Mouse (Mus musculus) limb, embryonic 10.5 days (tissue): ENCODE measurements at regions not wholly inside any gene's neighbourhood (a gene's known extent, or its start where the extent isn't known, plus 50 kb on each side); places are given as distances from the start of the nearest gene placed in this dataset.
"Not testable (repeated sequence)": the region's sequence is repeated elsewhere in the genome, so short reads cannot be mapped to it uniquely, and the experiment has no call there.

Experiments
- DNase-seq: peaks from one replicate; pipeline ENCODE4 v3.0.0-alpha.2; 2017; ENCODE audit warnings: low spot score
- H3K27ac ChIP-seq: fragments of 300-500 bp; sonication (generic); 2 replicates; pipeline ENCODE4 v1.5.1; 2016; ENCODE audit warnings: mild to moderate bottlenecking
- H3K27me3 ChIP-seq: fragments of 300-500 bp; sonication (generic); 2 replicates; pipeline ENCODE4 v1.6.1; 2016; ENCODE audit warnings: low read depth, mild to moderate bottlenecking; ENCODE audit not compliant: poor library complexity, severe bottlenecking
- H3K36me3 ChIP-seq: fragments of 300-500 bp; sonication (generic); 2 replicates; pipeline ENCODE4 v1.6.1; 2016; ENCODE audit warnings: mild to moderate bottlenecking, moderate library complexity
- H3K4me1 ChIP-seq: fragments of 300-500 bp; sonication (generic); 2 replicates; pipeline ENCODE4 v1.6.1; 2016
- H3K4me3 ChIP-seq: fragments of 300-500 bp; sonication (generic); 2 replicates; pipeline ENCODE4 v1.5.1; 2016; ENCODE audit warnings: mild to moderate bottlenecking, moderate library complexity
- H3K9me3 ChIP-seq: fragments of 300-500 bp; sonication (generic); replicated peaks from 2 replicates; pipeline ENCODE4 v1.6.1; 2016; ENCODE audit warnings: mild to moderate bottlenecking
- WGBS: fragments of 180-500 bp; shearing (Covaris S2); methylation state at CpG from one replicate; pipeline ENCODE4 v1.1.7; 2016; 5-methylcytosine and 5-hydroxymethylcytosine counted together

GRCm38 (mm10) chr2:147307488-147308386 is 54.0 kb upstream of the Pax1 start:
- DNase-seq, result peak; percentile 83
- Histone ChIP-seq H3K4me1 (no peaks in the 10 kb centered on the region), H3K9me3 (no peaks in the 10 kb centered on the region), H3K27me3 (peaks cover 29% of the 10 kb centered on the region), H3K4me3 (no peak overlapping the region), H3K27ac (no peak overlapping the region), H3K36me3 (no peaks in the 10 kb centered on the region)
- 26% methylated on average over 12 of the region's 12 CpGs for WGBS

- WGBS, result 81% methylated on average over 6 of the region's 6 CpGs
These were observed 55.0 kb upstream of the Pax1 start for GRCm38 (mm10) chr2:147306728-147307127.

GRCm38 (mm10) chr2:147305262-147305661 is 56.5 kb upstream of the Pax1 start:
- Histone ChIP-seq H3K4me1 (no peaks in the 10 kb centered on the region), H3K27me3 (peaks cover 29% of the 10 kb centered on the region), H3K27ac (no peak overlapping the region), H3K4me3 (no peak overlapping the region), H3K9me3 (no peaks in the 10 kb centered on the region), H3K36me3 (no peaks in the 10 kb centered on the region)
- 30% methylated on average over 5 of the region's 5 CpGs for WGBS
- peak; percentile 33 for DNase-seq

More at GRCm38 (mm10) chr2:147306728-147307127, 55.0 kb upstream of the Pax1 start:
- H3K27ac ChIP-seq, result no peak overlapping the region
- peaks cover 29% of the 10 kb centered on the region for H3K27me3 ChIP-seq
- no peak for DNase-seq
- no peaks in the 10 kb centered on the region for H3K4me1 ChIP-seq
- H3K4me3 ChIP-seq, result no peak overlapping the region
- H3K36me3 ChIP-seq, result no peaks in the 10 kb centered on the region
- no peaks in the 10 kb centered on the region for H3K9me3 ChIP-seq

GRCm38 (mm10) chr2:147300503-147300902 is 61.2 kb upstream of the Pax1 start:
- 100% methylated on average over 1 of the region's 1 CpGs for WGBS
- no peak for DNase-seq
- no peaks in the 10 kb centered on the region for H3K36me3 ChIP-seq
- H3K9me3 ChIP-seq, result no peaks in the 10 kb centered on the region
- H3K27me3 ChIP-seq, result 0 out of 2 replicates have a peak, but pooled peaks cover 9% of the 10 kb centered on the region
- no peak overlapping the region for H3K4me3 ChIP-seq
- H3K4me1 ChIP-seq, result 0 out of 2 replicates have a peak, but pooled peaks cover 3% of the 10 kb centered on the region
- no peak overlapping the region for H3K27ac ChIP-seq

- no peaks in the 10 kb centered on the region for H3K9me3 ChIP-seq
- no peak overlapping the region for H3K4me3 ChIP-seq
- WGBS, result 81% methylated on average over 3 of the region's 3 CpGs
- H3K36me3 ChIP-seq, result no peaks in the 10 kb centered on the region
- DNase-seq, result no peak
- H3K4me1 ChIP-seq, result 0 out of 2 replicates have a peak, but pooled peaks cover 3% of the 10 kb centered on the region
- H3K27me3 ChIP-seq, result 0 out of 2 replicates have a peak, but pooled peaks cover 2% of the 10 kb centered on the region
- H3K27ac ChIP-seq, result no peak overlapping the region
These were observed 62.4 kb upstream of the Pax1 start for GRCm38 (mm10) chr2:147299359-147299758.

GRCm38 (mm10) chr2:147298499-147298896 is 63.2 kb upstream of the Pax1 start:
- H3K27me3 ChIP-seq, result no peaks in the 10 kb centered on the region
- no peaks in the 10 kb centered on the region for H3K9me3 ChIP-seq
- WGBS, result 71% methylated on average over 7 of the region's 7 CpGs
- no peaks in the 10 kb centered on the region for H3K36me3 ChIP-seq
- H3K4me3 ChIP-seq, result no peak overlapping the region
- DNase-seq, result no peak
- peak overlapping the region; percentile 42; the same call in 1 of the 2 replicates for H3K27ac ChIP-seq
- 0 out of 2 replicates have a peak, but pooled peaks cover 3% of the 10 kb centered on the region for H3K4me1 ChIP-seq

GRCm38 (mm10) chr2:147297876-147298498 is 63.7 kb upstream of the Pax1 start:
- Histone ChIP-seq H3K27ac (peak overlapping the region; percentile 42; the same call in 1 of the 2 replicates), H3K9me3 (no peaks in the 10 kb centered on the region), H3K27me3 (no peaks in the 10 kb centered on the region), H3K4me3 (no peak overlapping the region), H3K4me1 (0 out of 2 replicates have a peak, but pooled peaks cover 3% of the 10 kb centered on the region), H3K36me3 (no peaks in the 10 kb centered on the region)
- DNase-seq, result no peak
- WGBS, result 85% methylated on average over 11 of the region's 11 CpGs

- not testable (repeated sequence) for DNase-seq, H3K27me3 ChIP-seq, H3K9me3 ChIP-seq, H3K4me1 ChIP-seq, H3K27ac ChIP-seq, H3K4me3 ChIP-seq, H3K36me3 ChIP-seq
- 84% methylated on average over 2 of the region's 2 CpGs for WGBS
These were observed 66.8 kb upstream of the Pax1 start for GRCm38 (mm10) chr2:147294926-147295325.

- no peak overlapping the region for H3K4me3 ChIP-seq
- H3K9me3 ChIP-seq, result no peaks in the 10 kb centered on the region
- H3K36me3 ChIP-seq, result no peaks in the 10 kb centered on the region
- WGBS, result 64% methylated on average over 3 of the region's 3 CpGs
- H3K27ac ChIP-seq, result no peak overlapping the region
- H3K27me3 ChIP-seq, result no peaks in the 10 kb centered on the region
- no peak for DNase-seq
- H3K4me1 ChIP-seq, result no peaks in the 10 kb centered on the region
These were observed 68.4 kb upstream of the Pax1 start for GRCm38 (mm10) chr2:147293294-147293688.

- no peak for DNase-seq
- Histone ChIP-seq H3K4me1 (no peaks in the 10 kb centered on the region), H3K36me3 (no peaks in the 10 kb centered on the region), H3K9me3 (no peaks in the 10 kb centered on the region), H3K4me3 (no peak overlapping the region), H3K27ac (no peak overlapping the region), H3K27me3 (no peaks in the 10 kb centered on the region)
- WGBS, result 66% methylated on average over 11 of the region's 11 CpGs
These were observed 69.1 kb upstream of the Pax1 start for GRCm38 (mm10) chr2:147292387-147293293.

- H3K4me3 ChIP-seq, result no peak overlapping the region
- no peaks in the 10 kb centered on the region for H3K9me3 ChIP-seq
- no peaks in the 10 kb centered on the region for H3K36me3 ChIP-seq
- H3K27me3 ChIP-seq, result no peaks in the 10 kb centered on the region
- H3K4me1 ChIP-seq, result no peaks in the 10 kb centered on the region
- no peak for DNase-seq
- WGBS, result 81% methylated on average over 3 of the region's 3 CpGs
- no peak overlapping the region for H3K27ac ChIP-seq
These were observed 78.3 kb upstream of the Pax1 start for GRCm38 (mm10) chr2:147283390-147283789.

GRCm38 (mm10) chr2:147277636-147278035 is 83.6 kb upstream of the Nkx2-2 start:
- H3K27me3 ChIP-seq, result no peaks in the 10 kb centered on the region
- H3K36me3 ChIP-seq, result no peaks in the 10 kb centered on the region
- no peak overlapping the region for H3K27ac ChIP-seq
- DNase-seq, result no peak
- 93% methylated on average over 4 of the region's 4 CpGs for WGBS
- H3K4me1 ChIP-seq, result no peaks in the 10 kb centered on the region
- no peaks in the 10 kb centered on the region for H3K9me3 ChIP-seq
- H3K4me3 ChIP-seq, result no peak overlapping the region
